Mouse (Mus musculus): ENCODE measurements at regions not wholly inside any gene's neighbourhood (a gene's known extent, or its start where the extent isn't known, plus 50 kb on each side); places are given as distances from the start of the nearest gene placed in this dataset.

DNA sequence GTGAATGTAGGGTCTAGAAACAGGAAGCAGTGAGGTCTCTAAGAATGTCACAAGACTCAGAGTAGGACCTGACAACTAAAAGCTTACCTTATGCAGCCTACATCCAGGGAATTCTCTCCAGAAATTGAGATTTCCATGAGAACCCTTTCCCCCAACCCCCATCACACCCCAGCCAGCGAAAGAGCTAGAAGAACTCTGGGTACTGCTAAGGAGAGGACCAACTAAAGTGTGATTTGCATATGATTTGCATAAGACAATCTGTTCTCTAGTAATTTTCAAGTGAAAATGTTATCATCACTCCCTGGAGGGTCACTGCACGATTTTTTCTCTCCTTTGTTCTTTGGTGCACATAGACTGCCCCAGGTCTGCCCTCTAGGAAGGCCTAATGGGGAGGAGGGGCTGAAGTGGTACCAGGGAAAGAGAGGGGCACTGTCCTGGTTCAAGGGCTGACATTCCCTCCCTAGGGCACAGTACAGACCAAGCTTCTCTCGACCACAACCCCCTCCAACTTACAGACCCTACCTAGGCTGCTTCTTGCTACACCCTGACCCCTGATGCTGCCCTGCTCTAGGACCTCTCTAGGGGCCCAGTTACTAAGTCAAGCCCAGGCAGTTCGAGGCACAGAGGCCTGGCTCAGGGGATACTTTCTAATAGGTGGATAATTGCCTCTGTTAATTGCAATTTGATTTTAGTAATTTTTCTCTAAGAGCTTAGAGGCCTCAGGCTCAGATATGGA, 77.4 kb upstream of the Pja1 start:
- no peak for DNase-seq

DNA sequence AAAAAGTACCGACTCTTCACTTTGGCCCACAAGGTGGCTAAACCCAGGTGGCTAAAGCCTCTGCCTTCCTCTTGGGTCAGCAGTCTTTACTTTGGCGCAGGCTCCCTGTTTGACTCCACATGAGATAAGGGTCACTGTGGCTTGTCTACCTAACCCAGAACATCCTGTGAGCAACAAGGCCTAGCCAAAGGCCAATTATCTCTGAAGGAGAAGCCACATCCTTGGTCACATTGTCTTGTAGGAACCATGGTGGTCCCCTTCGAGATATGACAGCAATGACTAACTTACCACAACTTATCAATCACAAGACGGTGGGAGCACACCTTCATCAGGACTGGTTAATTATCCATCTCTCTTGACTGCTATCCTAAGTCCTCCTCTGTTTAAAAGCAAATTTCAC, 73.3 kb upstream of the Pja1 start:
- no peak for DNase-seq

- peak; percentile 11 for DNase-seq
Measured at GRCm38 (mm10) chrX:99541916-99542315, 70.8 kb upstream of the Pja1 start.

DNA sequence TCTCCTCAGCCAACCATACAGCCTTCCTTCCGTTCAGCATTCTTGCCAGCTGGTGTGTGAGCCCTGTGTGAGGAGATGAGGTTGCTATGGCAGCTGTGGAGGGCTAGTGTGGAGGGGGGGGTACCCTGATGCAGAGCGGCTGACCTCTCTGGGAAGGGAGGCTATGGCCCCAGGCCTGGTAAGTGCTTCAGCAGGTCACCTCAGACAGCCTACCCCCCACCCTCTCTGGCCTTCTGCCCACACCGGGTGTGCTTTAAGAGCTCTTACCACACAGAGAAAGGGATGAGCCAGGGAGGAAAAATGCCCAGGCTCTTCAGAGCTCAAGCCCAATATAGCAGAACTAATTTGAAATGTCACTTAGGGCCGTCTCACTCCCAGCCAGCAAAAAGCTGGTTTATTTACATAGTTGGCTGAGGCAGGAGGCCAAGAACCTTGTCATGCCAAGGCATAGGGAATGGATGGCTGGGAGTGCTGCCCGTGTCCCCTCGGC, 69.1 kb upstream of the Pja1 start:
- DNase-seq: peak; percentile 11

GRCm38 (mm10) chrX:99539684-99540083, 68.6 kb upstream of the Pja1 start:
- no peak for DNase-seq

DNA sequence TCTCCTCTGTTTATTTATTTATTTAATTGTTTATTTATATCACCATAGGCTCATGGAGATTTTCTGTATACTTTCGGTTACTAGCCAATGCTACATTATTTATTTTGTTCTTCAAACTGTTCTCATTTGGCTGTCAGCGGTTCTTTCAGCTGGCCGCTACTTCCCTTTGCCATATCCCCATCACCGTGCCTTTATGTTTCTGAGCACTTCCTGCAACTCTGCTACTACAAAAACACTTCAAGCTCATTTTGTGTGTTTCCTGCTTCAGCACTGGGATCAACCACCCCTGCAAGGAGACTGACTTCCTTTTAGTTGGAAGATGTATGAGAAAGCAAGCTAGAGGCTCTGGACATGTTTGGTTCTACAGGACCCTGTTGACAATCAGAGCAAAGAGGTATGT, 66.7 kb upstream of the Pja1 start:
- no peak for DNase-seq

GRCm38 (mm10) chrX:99534922-99535321, 63.8 kb upstream of the Pja1 start:
- no peak for DNase-seq

DNA sequence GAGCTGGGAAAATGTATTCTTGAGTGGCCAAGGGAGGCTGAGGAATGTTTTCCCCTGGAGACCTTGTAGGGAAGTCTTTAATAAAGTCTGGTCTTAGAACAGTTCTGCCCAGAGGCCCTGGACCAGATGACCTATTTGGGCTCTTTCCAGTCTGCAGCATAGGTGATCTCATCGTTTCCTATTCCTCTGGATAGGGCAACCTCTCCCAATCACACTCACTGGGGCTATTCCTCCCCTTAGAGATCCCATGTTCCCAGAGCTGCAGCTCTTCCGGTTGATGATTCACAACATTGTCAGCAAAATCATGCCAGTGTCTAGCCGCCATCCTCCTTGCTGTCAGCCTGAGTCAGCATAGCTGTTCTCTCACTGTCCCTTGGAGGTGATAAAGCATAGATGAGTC, 60.1 kb upstream of the Pja1 start:
- peak; percentile 30 for DNase-seq

GRCm38 (mm10) chrX:99530511-99530910, 59.4 kb upstream of the Pja1 start:
- DNase-seq: no peak

DNA sequence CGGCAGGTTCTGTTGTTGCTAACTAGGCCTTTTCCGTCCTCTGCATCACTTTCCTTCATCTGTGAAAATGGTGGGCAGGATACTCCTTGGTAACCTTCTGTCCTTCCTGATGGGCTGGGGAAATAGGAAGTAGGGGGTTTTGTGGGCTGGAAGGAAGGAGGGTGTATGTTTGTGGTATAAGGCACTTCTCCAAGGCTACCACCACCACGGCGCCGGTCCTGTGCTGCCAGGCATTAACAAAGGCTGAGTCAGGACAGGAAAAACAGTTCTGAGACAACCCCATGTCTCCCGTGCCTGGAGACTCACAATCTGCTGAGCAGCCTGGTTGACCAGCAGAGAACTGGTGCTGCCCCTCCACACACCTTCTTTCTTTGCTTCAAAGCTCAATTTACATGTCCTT, 52.2 kb upstream of the Pja1 start:
- no peak for DNase-seq

GRCm38 (mm10) chrX:99522830-99523229, 51.8 kb upstream of the Pja1 start:
- DNase-seq: peak; percentile 87

DNA sequence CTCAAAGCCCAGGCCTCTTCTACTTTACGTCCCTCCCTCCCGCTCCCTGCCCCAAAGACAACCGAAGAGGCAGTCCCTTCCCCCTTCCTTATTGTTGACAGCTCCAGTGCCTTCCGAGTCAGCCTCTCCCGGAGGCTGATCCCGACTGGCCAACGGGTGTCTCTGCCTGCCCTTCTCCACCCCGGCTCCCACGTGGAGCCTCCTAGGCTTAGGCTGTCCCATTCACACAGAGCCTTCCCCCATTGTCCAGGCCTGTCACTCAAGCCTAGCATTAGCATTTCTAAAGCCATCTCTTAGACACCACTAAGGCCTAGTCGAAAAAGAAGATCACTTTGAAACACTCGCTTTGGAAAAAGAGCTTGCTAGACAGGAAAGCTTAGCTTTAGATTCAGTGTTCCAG, 51.2 kb upstream of the Pja1 start:
- DNase-seq: no peak

- DNase-seq: no peak
Measured at GRCm38 (mm10) chrX:99521866-99522265, 50.8 kb upstream of the Pja1 start.
